Mouse (Mus musculus): ENCODE measurements around the gene Traf3. TPM values are rescaled to one million over a fixed set of nuclear protein-coding genes. Genes with fewer than 3 reads are reported as not detected.

The Traf3 gene
- polyA plus RNA-seq, 1 experiment = 12.2 TPM

DNA sequence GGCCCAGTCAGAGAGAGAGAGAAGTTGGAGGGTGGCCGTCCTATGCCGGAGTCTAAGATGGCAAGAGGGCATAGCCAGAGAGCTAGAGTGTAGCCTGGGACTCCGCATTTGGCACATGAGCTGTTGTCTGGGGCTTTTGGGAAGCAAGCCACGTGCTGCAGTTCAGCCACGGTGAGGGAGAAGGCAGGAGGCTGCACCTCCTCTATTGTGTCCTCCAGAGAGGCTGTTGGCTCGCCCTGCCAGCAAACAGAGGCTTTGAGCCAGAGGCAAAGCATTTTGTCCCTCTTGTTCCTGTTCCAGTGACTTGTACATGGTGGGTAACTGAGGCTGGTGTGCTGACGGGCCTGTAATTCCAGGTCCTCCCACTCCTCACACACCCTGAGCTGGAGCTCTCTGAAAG, 32.0 kb upstream of the Traf3 start:
- TF ChIP-seq POLR2A (IDR thresholded peaks at IDR 0.05; ENCODE audit: low read depth, low read length) (no peak), CTCF (conservative IDR thresholded peaks at IDR 0.05; ENCODE audit: insufficient read depth, insufficient read length, low read depth, low read length) (no peak)
- H3K4me1 ChIP-seq (ENCODE audit: control insufficient read depth, insufficient read depth, low read length) = no peaks in the 10 kb centered on the region
- no peaks in the 10 kb centered on the region for H3K36me3 ChIP-seq (ENCODE audit: control insufficient read depth, insufficient read depth, low read length)
- peak; percentile 30 for DNase-seq
- no peak overlapping the region for H3K4me3 ChIP-seq (ENCODE audit: insufficient read depth, low read depth, low read length)
- WGBS = 88% methylated on average over 7 of the region's 7 CpGs
- H3K27me3 ChIP-seq (replicated peaks; ENCODE audit: control insufficient read depth, insufficient read depth, low read length) = no peaks in the 10 kb centered on the region
- no peak overlapping the region for H3K27ac ChIP-seq (ENCODE audit: insufficient read depth, low read depth, low read length)

DNA sequence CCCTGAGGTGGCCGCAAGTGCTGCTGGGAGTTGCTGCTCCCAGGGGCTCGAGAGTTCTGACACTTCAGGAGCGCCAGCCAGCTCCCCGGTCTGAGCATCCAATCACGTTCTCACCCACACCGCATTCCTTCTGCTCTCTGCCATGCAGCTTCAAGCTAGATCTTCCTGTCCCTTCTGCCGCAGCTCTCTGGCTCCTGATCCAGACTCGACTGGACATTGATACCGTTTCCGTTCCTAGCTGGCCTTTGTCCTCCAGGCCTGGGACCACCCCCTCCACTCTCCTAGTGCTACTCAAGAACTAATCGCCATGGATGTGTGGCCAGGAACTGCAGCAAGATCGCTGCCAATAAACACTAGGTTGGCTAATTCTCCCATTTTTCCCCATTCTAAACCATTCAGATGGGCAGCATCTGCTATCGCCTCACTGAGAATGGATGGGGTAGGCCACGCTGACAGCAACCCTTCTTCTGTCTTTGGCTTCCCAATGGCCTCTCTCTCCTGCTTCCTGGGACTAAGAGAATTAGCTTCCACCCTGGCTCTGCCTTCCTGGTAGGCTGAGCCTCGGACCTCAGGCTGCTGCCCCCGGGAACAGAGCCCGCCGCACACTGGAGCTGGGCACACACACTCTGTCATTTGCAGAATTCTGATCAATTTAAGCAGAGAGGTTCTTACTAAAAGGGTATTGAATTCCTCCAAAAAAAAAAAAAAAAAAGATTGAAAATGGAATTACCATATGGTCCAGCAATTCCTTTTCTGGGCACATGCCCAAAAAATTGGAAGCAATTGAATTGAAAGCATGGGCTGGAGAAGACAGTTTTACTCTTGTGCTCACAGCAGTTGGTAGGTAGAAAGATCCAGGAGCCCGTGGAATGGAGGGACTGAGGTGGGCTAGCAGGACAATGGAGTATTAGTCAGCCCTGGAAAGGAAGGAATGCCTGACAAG, 31.1 kb upstream of the Traf3 start:
- peak; percentile 29 for DNase-seq
- TF ChIP-seq POLR2A (IDR thresholded peaks at IDR 0.05; ENCODE audit: low read depth, low read length) (no peak), CTCF (conservative IDR thresholded peaks at IDR 0.05; ENCODE audit: insufficient read depth, insufficient read length, low read depth, low read length) (no peak)
- Histone ChIP-seq H3K27ac (ENCODE audit: insufficient read depth, low read depth, low read length) (no peak overlapping the region), H3K27me3 (replicated peaks; ENCODE audit: control insufficient read depth, insufficient read depth, low read length) (no peaks in the 10 kb centered on the region), H3K4me3 (ENCODE audit: insufficient read depth, low read depth, low read length) (no peak overlapping the region), H3K4me1 (ENCODE audit: control insufficient read depth, insufficient read depth, low read length) (no peaks in the 10 kb centered on the region), H3K36me3 (ENCODE audit: control insufficient read depth, insufficient read depth, low read length) (no peaks in the 10 kb centered on the region)
- 61% methylated on average over 19 of the region's 19 CpGs for whole genome bisulfite sequencing

DNA sequence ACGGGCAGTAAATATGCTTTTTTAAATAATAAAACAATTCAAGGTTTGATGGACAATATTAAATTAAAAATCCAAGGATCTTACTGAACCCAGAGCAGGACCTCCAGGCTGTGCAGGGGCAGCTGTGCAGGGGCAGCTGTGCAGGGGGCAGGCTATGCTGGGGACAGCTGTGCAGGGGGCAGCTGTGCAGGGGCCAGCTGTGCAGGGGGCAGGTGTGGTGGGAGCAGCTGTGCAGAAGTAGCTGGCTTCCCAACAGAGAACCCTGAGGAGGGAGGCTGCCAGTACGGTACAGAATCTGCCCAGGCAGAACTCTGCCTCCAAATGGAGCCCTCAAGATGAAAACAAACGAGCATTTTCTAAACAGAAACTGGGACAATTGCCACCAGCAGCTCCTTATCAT, 30.2 kb upstream of the Traf3 start:
- no peaks in the 10 kb centered on the region for H3K36me3 ChIP-seq (ENCODE audit: control insufficient read depth, insufficient read depth, low read length)
- no peak for TF ChIP-seq CTCF (conservative IDR thresholded peaks at IDR 0.05; ENCODE audit: insufficient read depth, insufficient read length, low read depth, low read length)
- TF ChIP-seq POLR2A (IDR thresholded peaks at IDR 0.05; ENCODE audit: low read depth, low read length) = no peak
- no peaks in the 10 kb centered on the region for H3K4me1 ChIP-seq (ENCODE audit: control insufficient read depth, insufficient read depth, low read length)
- no peak overlapping the region for H3K27ac ChIP-seq (ENCODE audit: insufficient read depth, low read depth, low read length)
- no peak for DNase-seq
- no peaks in the 10 kb centered on the region for H3K27me3 ChIP-seq (replicated peaks; ENCODE audit: control insufficient read depth, insufficient read depth, low read length)
- WGBS = 79% methylated on average over 3 of the region's 3 CpGs
- no peak overlapping the region for H3K4me3 ChIP-seq (ENCODE audit: insufficient read depth, low read depth, low read length)

DNA sequence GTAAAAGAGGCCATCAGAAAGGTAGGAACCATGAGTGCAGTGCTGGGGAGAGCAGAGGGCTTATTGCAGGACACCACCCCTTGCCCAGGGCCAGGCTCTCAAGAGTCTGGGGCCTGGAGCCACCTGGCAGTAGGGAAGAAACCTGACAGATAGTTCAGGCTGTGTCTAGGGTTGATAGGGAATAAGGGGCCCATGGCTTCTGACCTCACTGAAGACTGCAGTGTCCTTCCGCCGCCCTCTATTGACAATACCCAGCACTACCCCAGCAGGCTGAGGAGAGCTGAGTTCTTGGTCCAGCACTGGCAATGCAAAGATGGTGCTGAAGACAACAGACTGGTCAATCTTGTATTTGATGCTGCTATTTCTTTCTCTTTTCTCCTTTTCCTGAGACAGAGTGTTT, 29.1 kb upstream of the Traf3 start:
- WGBS = 79% methylated on average over 2 of the region's 2 CpGs
- Histone ChIP-seq H3K4me1 (ENCODE audit: control insufficient read depth, insufficient read depth, low read length) (no peaks in the 10 kb centered on the region), H3K4me3 (ENCODE audit: insufficient read depth, low read depth, low read length) (no peak overlapping the region), H3K36me3 (ENCODE audit: control insufficient read depth, insufficient read depth, low read length) (no peaks in the 10 kb centered on the region), H3K27ac (ENCODE audit: insufficient read depth, low read depth, low read length) (no peak overlapping the region), H3K27me3 (replicated peaks; ENCODE audit: control insufficient read depth, insufficient read depth, low read length) (no peaks in the 10 kb centered on the region)
- TF ChIP-seq CTCF (conservative IDR thresholded peaks at IDR 0.05; ENCODE audit: insufficient read depth, insufficient read length, low read depth, low read length) (peak; percentile 50), POLR2A (IDR thresholded peaks at IDR 0.05; ENCODE audit: low read depth, low read length) (no peak)
- DNase-seq = peak; percentile 17

DNA sequence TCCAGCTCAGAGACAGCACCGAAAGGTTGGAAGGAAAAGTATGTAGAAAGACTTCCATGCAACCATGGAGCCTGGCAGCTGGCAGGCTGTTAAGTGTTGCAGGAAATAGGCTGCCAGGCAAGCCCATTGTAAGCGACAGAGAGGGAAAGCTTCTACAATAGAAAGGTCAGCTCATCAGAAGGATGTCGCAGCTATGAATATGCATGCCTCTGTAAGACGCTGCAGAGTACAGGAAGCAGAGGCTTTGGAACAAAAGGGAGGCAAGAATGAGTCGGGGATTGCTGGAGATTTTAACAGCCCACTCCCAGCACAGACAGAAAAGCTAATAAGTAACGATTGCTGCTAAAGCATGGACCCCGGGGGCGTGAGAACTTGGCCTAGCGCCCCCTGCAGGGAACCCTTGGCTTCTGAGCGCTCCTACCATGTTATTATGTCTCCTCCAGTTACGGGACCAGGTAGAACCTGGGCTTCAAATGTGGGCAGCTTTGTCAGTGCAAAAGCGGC, 23.1 kb upstream of the Traf3 start:
- WGBS = 22% methylated on average over 12 of the region's 12 CpGs
- peak; percentile 16 for DNase-seq
- no peaks in the 10 kb centered on the region for H3K36me3 ChIP-seq (ENCODE audit: control insufficient read depth, insufficient read depth, low read length)
- H3K4me1 ChIP-seq (ENCODE audit: control insufficient read depth, insufficient read depth, low read length) = no peaks in the 10 kb centered on the region
- no peak for TF ChIP-seq POLR2A (IDR thresholded peaks at IDR 0.05; ENCODE audit: low read depth, low read length)
- TF ChIP-seq CTCF (conservative IDR thresholded peaks at IDR 0.05; ENCODE audit: insufficient read depth, insufficient read length, low read depth, low read length) = peak; percentile 35; the same call in 1 of the 2 replicates
- H3K27me3 ChIP-seq (replicated peaks; ENCODE audit: control insufficient read depth, insufficient read depth, low read length) = no peaks in the 10 kb centered on the region
- H3K4me3 ChIP-seq (ENCODE audit: insufficient read depth, low read depth, low read length) = no peak overlapping the region
- H3K27ac ChIP-seq (ENCODE audit: insufficient read depth, low read depth, low read length) = no peak overlapping the region

DNA sequence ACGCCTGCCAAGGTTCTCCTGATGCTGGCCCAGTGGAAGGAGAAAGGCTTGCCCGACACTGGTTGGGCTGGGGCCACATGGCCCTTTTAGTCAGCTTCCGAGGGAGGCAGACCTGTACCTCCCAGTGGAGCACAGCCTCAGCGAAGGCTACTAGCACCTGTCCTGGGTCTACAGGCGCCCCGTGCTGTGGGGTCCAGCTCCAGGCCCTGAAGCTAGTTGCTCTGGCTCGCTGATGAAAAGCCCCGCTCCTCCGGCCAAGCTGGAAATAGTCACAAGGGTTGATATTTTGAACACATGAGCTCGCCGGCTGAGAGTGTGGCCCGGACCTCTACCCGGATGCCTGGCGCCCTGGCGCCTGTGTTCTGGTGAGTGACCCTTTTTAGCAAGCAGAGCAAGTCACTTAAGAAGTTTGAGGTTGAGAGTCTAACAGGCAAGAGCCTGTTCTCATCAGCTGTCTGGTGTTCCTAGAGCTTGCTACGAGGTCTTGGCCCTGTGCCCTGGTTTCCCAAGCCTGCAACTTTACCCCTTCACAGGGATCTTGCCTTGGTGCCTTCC, 22.6 kb upstream of the Traf3 start:
- no peak for TF ChIP-seq CTCF (conservative IDR thresholded peaks at IDR 0.05; ENCODE audit: insufficient read depth, insufficient read length, low read depth, low read length)
- no peak for TF ChIP-seq POLR2A (IDR thresholded peaks at IDR 0.05; ENCODE audit: low read depth, low read length)
- WGBS = 64% methylated on average over 16 of the region's 16 CpGs
- peak; percentile 8 for DNase-seq
- Histone ChIP-seq H3K4me1 (ENCODE audit: control insufficient read depth, insufficient read depth, low read length) (no peaks in the 10 kb centered on the region), H3K27me3 (replicated peaks; ENCODE audit: control insufficient read depth, insufficient read depth, low read length) (no peaks in the 10 kb centered on the region), H3K36me3 (ENCODE audit: control insufficient read depth, insufficient read depth, low read length) (no peaks in the 10 kb centered on the region), H3K4me3 (ENCODE audit: insufficient read depth, low read depth, low read length) (no peak overlapping the region), H3K27ac (ENCODE audit: insufficient read depth, low read depth, low read length) (no peak overlapping the region)

DNA sequence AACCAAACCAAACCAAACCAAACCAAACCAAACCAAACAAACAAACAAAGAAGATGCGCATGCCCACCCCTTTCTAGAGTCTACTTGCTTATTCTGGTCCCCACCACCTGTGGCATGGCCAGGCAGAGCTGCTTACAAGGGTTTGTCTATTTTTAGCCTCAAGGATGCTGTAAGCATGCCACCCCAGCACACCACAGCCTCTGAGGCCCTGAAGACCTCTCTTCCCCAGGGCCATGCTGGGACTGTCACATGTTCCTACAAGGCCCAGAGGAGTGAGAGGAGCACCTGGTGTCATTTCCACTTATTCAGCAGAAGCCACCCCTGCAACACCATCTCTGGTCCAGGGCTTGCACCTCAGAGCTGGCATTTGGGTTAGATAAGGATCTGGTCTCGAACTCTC, 21.6 kb upstream of the Traf3 start:
- WGBS = 95% methylated on average over 2 of the region's 2 CpGs
- Histone ChIP-seq H3K4me3 (ENCODE audit: insufficient read depth, low read depth, low read length) (no peak overlapping the region), H3K4me1 (ENCODE audit: control insufficient read depth, insufficient read depth, low read length) (no peaks in the 10 kb centered on the region), H3K27ac (ENCODE audit: insufficient read depth, low read depth, low read length) (no peak overlapping the region), H3K36me3 (ENCODE audit: control insufficient read depth, insufficient read depth, low read length) (no peaks in the 10 kb centered on the region), H3K27me3 (replicated peaks; ENCODE audit: control insufficient read depth, insufficient read depth, low read length) (no peaks in the 10 kb centered on the region)
- TF ChIP-seq CTCF (conservative IDR thresholded peaks at IDR 0.05; ENCODE audit: insufficient read depth, insufficient read length, low read depth, low read length) = no peak
- TF ChIP-seq POLR2A (IDR thresholded peaks at IDR 0.05; ENCODE audit: low read depth, low read length) = no peak
- no peak for DNase-seq
